Mouse (Mus musculus): Measurements from ENCODE around the gene Coro7. TPM values are rescaled to one million over a fixed set of nuclear protein-coding genes. Genes with fewer than 3 reads are reported as not detected.

The Coro7 gene
- polyA plus RNA-seq, 1 experiment = 6.0 TPM

DNA sequence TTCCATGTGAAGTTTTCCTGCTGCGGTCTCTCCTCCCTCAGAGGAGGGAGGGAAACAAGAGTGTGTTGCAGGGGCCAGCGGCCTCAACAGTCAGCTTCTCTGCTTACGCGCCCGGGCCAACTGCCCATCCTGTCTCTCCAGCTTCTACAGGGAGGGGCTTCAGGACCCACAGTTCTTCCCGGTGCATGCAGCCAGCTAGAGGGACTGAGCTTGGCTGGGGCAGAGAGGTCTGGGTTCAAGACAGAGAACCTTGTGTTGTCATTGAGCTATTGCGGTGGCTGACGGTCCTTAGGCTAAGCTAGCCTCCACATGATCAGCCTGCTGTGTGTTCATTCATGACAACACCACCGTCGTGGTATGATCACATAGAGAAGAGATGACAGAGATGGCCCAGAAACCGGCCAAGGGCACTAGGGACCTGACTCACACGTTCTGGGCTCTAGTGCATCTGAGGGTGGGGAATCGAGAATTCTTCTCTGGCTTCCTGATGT lies 31.9 kb downstream of the Coro7 start:
- peaks cover 68% of the 10 kb centered on the region for H3K36me3 ChIP-seq (ENCODE audit: control insufficient read depth, insufficient read depth)
- TF ChIP-seq FOSL1 (IDR thresholded peaks at IDR 0.05; ENCODE audit: insufficient read depth, low read length, poor library complexity, severe bottlenecking) (no peak), CTCF (IDR thresholded peaks at IDR 0.05; ENCODE audit: control insufficient read depth, insufficient read depth, insufficient read length) (no peak), MAX (IDR thresholded peaks at IDR 0.05) (peak; percentile 82), CEBPB (IDR thresholded peaks at IDR 0.05; ENCODE audit: low read depth) (no peak), USF1 (IDR thresholded peaks at IDR 0.05; ENCODE audit: low read depth) (peak; percentile 41), MYOD1 (IDR thresholded peaks at IDR 0.05; ENCODE audit: control insufficient read depth, insufficient read length, low read depth) (no peak), MYOG (IDR thresholded peaks at IDR 0.05; ENCODE audit: control insufficient read depth, extremely low read depth, insufficient read length) (no peak)

DNA sequence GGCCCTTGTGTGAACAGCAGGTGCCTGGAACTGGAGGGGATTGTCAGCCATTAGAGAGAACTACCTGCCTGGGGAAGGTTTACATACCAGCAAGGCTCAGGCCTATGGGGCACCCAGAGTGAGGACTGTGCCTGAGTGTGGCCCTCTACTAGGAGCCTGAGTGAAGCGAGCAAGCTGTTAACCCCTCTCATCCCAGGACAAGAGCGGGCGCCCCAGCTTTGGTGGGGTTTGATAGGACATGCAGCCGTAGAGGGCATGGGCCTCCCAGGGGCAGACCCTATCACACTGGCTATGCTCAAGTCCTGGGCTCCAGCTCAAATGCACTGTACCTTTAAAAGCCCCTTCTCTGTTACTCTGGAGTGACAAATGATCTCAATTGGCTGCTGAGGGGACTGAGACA lies 32.7 kb downstream of the Coro7 start:
- Histone ChIP-seq H3K36me3 (ENCODE audit: control insufficient read depth, insufficient read depth) (peaks cover 61% of the 10 kb centered on the region), H3K27me3 (ENCODE audit: control insufficient read depth, insufficient read depth, insufficient read length) (no peaks in the 10 kb centered on the region), H3K4me3 (ENCODE audit: insufficient read depth, poor library complexity, severe bottlenecking) (no peak overlapping the region), H3K79me2 (ENCODE audit: control insufficient read depth, insufficient read depth) (peaks cover 94% of the 10 kb centered on the region), H3K79me3 (ENCODE audit: low read depth) (peaks cover 62% of the 10 kb centered on the region), H3ac (ENCODE audit: control insufficient read depth, insufficient read length, low read depth) (peak overlapping the region; percentile 9)
- TF ChIP-seq CTCF (IDR thresholded peaks at IDR 0.05; ENCODE audit: control insufficient read depth, insufficient read depth, insufficient read length) (no peak), CEBPB (IDR thresholded peaks at IDR 0.05; ENCODE audit: low read depth) (no peak), MYOD1 (IDR thresholded peaks at IDR 0.05; ENCODE audit: control insufficient read depth, insufficient read length, low read depth) (no peak), MYOG (IDR thresholded peaks at IDR 0.05; ENCODE audit: control insufficient read depth, extremely low read depth, insufficient read length) (no peak), MAX (IDR thresholded peaks at IDR 0.05) (no peak), FOSL1 (IDR thresholded peaks at IDR 0.05; ENCODE audit: insufficient read depth, low read length, poor library complexity, severe bottlenecking) (no peak), USF1 (IDR thresholded peaks at IDR 0.05; ENCODE audit: low read depth) (no peak)

More for the DNA sequence above, 31.9 kb downstream of the Coro7 start:
- Histone ChIP-seq H3K79me2 (ENCODE audit: control insufficient read depth, insufficient read depth) (peaks cover 94% of the 10 kb centered on the region), H3K27me3 (ENCODE audit: control insufficient read depth, insufficient read depth, insufficient read length) (no peaks in the 10 kb centered on the region), H3K4me3 (ENCODE audit: insufficient read depth, poor library complexity, severe bottlenecking) (no peak overlapping the region), H3K79me3 (ENCODE audit: low read depth) (peaks cover 58% of the 10 kb centered on the region), H3ac (ENCODE audit: control insufficient read depth, insufficient read length, low read depth) (peak overlapping the region; percentile 22)

DNA sequence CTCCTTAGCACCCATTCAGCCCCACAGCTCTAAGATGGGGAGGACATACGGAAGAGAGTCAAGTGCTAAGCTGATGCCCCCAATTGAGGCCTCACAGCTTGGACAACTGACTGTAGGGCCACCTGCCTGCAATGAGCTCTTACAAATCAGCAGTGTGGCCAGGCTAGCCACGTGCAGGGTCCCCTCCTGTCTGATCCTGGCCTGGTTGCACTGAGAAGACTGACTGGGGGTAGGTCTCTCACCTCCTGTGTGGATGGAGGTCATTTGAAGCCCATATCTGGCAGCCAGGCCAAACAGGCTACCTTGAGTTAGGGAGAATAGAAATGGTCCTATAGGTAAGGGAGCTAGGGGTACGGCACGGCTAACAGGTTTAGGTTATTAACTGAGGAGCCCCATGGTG lies 33.7 kb downstream of the Coro7 start:
- H3K79me2 ChIP-seq (ENCODE audit: control insufficient read depth, insufficient read depth) = peaks cover 94% of the 10 kb centered on the region
- TF ChIP-seq CEBPB (IDR thresholded peaks at IDR 0.05; ENCODE audit: low read depth) (no peak), USF1 (IDR thresholded peaks at IDR 0.05; ENCODE audit: low read depth) (no peak), CTCF (IDR thresholded peaks at IDR 0.05; ENCODE audit: control insufficient read depth, insufficient read depth, insufficient read length) (no peak), MAX (IDR thresholded peaks at IDR 0.05) (no peak), FOSL1 (IDR thresholded peaks at IDR 0.05; ENCODE audit: insufficient read depth, low read length, poor library complexity, severe bottlenecking) (no peak), MYOG (IDR thresholded peaks at IDR 0.05; ENCODE audit: control insufficient read depth, extremely low read depth, insufficient read length) (no peak), MYOD1 (IDR thresholded peaks at IDR 0.05; ENCODE audit: control insufficient read depth, insufficient read length, low read depth) (no peak)
- no peak overlapping the region for H3K4me3 ChIP-seq (ENCODE audit: insufficient read depth, poor library complexity, severe bottlenecking)
- H3K27me3 ChIP-seq (ENCODE audit: control insufficient read depth, insufficient read depth, insufficient read length) = no peaks in the 10 kb centered on the region
- no peak overlapping the region for H3ac ChIP-seq (ENCODE audit: control insufficient read depth, insufficient read length, low read depth)
- peaks cover 61% of the 10 kb centered on the region for H3K79me3 ChIP-seq (ENCODE audit: low read depth)
- peaks cover 53% of the 10 kb centered on the region for H3K36me3 ChIP-seq (ENCODE audit: control insufficient read depth, insufficient read depth)

DNA sequence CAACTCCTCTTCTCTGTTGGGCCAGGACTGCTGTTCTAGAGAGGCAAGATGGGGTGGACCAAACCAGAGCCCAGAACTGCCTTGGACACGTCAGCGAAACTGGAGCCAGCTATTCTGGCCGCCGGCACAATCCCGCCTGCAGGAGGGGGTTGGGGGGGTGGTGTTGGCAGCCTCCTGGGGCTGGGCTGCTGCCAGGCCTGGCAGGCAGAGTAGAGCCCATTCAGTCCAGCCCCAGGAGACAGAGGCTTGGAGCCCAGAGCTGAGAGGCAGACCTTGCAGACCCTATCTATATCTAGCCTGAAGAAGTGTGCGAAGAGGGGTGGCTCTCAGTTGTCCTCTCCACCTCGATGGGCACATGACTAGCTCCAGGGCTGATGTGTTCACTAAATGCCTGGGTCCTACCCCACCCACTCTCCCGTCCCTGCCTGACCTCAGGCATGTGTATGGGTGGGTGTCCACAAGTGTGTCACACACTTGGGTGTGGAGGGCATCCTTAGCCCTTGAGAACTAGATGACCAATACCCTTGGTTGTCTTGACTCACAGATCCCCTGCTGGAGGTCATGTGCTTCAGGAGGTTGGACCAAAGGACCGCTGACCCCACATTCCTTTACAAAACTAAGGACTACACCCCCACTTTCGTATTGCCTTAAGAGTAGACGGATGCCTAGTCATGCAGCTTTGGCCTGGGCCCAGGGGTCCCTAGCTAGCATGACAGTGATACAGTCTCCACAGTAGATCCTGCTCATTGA lies 35.7 kb downstream of the Coro7 start:
- Histone ChIP-seq H3K79me3 (ENCODE audit: low read depth) (peaks cover 53% of the 10 kb centered on the region), H3K4me3 (ENCODE audit: insufficient read depth, poor library complexity, severe bottlenecking) (no peak overlapping the region), H3K27me3 (ENCODE audit: control insufficient read depth, insufficient read depth, insufficient read length) (no peaks in the 10 kb centered on the region), H3ac (ENCODE audit: control insufficient read depth, insufficient read length, low read depth) (no peak overlapping the region), H3K79me2 (ENCODE audit: control insufficient read depth, insufficient read depth) (peaks cover 86% of the 10 kb centered on the region), H3K36me3 (ENCODE audit: control insufficient read depth, insufficient read depth) (peaks cover 33% of the 10 kb centered on the region)
- TF ChIP-seq MAX (IDR thresholded peaks at IDR 0.05) = peak; percentile 86
- peak; percentile 82 for TF ChIP-seq USF1 (IDR thresholded peaks at IDR 0.05; ENCODE audit: low read depth)
- no peak for TF ChIP-seq FOSL1 (IDR thresholded peaks at IDR 0.05; ENCODE audit: insufficient read depth, low read length, poor library complexity, severe bottlenecking)
- TF ChIP-seq CEBPB (IDR thresholded peaks at IDR 0.05; ENCODE audit: low read depth) = no peak

DNA sequence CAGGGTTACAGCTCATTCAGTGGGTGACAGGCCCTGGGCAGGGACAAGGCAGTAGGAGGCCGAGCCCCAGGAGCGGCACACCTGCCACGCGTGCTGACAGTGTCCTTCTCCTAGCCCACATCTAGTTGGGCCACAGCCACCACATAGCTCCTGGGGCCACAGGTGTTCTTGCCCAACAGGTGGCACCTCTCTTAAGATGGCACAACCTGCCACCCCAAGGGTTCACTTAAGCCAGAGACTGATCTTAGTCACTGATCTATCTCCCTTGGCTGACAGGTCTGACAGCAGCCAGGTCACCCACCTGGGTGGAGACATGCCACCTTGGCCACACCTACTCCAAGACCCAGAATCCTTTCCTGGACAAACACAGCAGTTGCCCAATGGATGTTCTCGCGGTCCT lies 36.6 kb downstream of the Coro7 start:
- Histone ChIP-seq H3K4me3 (ENCODE audit: insufficient read depth, poor library complexity, severe bottlenecking) (no peak overlapping the region), H3K79me2 (ENCODE audit: control insufficient read depth, insufficient read depth) (peaks cover 77% of the 10 kb centered on the region), H3K36me3 (ENCODE audit: control insufficient read depth, insufficient read depth) (peaks cover 25% of the 10 kb centered on the region), H3ac (ENCODE audit: control insufficient read depth, insufficient read length, low read depth) (peak overlapping the region; percentile 9), H3K27me3 (ENCODE audit: control insufficient read depth, insufficient read depth, insufficient read length) (no peaks in the 10 kb centered on the region), H3K79me3 (ENCODE audit: low read depth) (peaks cover 46% of the 10 kb centered on the region)
- no peak for TF ChIP-seq USF1 (IDR thresholded peaks at IDR 0.05; ENCODE audit: low read depth)
- TF ChIP-seq MYOD1 (IDR thresholded peaks at IDR 0.05; ENCODE audit: control insufficient read depth, insufficient read length, low read depth) = peak; percentile 13

DNA sequence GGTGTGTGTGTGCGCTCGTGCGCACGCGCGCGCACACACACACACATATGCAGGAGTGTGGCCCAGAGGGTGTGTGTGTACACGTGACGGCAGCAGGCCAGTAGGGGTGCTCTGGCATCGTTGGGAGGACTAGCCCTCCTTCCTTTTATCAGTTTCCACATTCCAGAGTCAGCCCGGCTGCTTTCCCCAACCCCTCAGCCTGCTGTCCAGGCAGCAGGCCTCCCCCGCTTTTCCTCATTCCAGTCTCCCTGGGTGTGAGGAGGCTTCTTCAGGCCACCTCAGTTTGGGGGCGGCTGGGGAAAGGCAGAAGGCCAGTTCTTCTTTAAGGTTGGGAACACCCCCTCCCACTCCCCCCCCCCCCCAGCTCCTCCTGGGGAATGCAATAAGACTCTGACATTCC lies 37.4 kb downstream of the Coro7 start:
- Histone ChIP-seq H3K36me3 (ENCODE audit: control insufficient read depth, insufficient read depth) (peaks cover 25% of the 10 kb centered on the region), H3K4me3 (ENCODE audit: insufficient read depth, poor library complexity, severe bottlenecking) (peak overlapping the region; percentile 93)
- TF ChIP-seq CEBPB (IDR thresholded peaks at IDR 0.05; ENCODE audit: low read depth) = no peak
- peak; percentile 97 for TF ChIP-seq USF1 (IDR thresholded peaks at IDR 0.05; ENCODE audit: low read depth)

More for the DNA sequence above, 37.4 kb downstream of the Coro7 start:
- Histone ChIP-seq H3ac (ENCODE audit: control insufficient read depth, insufficient read length, low read depth) (peak overlapping the region; percentile 2), H3K79me3 (ENCODE audit: low read depth) (peaks cover 46% of the 10 kb centered on the region), H3K27me3 (ENCODE audit: control insufficient read depth, insufficient read depth, insufficient read length) (no peaks in the 10 kb centered on the region), H3K79me2 (ENCODE audit: control insufficient read depth, insufficient read depth) (peaks cover 71% of the 10 kb centered on the region)
